13 mouse cellular contexts compared by ENCODE assay signal in the genomic region with DNA sequence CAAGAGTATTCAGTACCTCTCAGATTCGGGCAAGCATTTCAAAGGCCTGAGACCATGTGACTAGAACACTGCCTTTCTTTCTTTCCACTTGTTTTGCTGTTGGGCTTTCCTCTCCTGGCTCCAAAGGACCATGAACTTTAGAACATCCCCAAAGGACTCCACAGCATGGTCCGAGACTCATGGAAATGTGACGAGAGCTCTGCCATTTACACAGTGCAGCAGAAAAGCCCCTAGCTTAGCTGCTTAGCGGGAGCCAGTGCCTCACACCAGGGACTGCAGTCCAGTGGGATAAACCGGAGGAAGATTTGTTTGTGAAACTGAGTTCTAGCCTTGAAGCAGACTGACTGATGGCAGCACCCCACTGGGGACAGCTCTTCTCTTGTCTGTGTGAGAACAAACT.
"Had no signal": no experiment of that assay in that cellular context is flagged by ENCODE, and none has a peak within 500 bp of the region (broad histone marks: within the 10 kb centered on the region; RNA-seq: fewer than 3 reads in every experiment).

No protein-coding gene starts in this region.

- H3K4me3 ChIP-seq: layer of hippocampus, adult 2 months; limb, embryonic 12.5 days; limb, embryonic 15.5 days; midbrain, embryonic 13.5 days had no signal

- H3K36me3 ChIP-seq: limb, embryonic 12.5 days; limb, embryonic 15.5 days; midbrain, embryonic 13.5 days had no signal

- H3K9me3 ChIP-seq: limb, embryonic 15.5 days; midbrain, embryonic 13.5 days had no signal

- DNase-seq: kidney, postnatal 25 days; layer of hippocampus, adult 9-11 months; liver, postnatal 0 days; lung, embryonic 14.5 days; thymus, adult 18-20 months; thymus, postnatal 36 days had no signal

- H3K27ac ChIP-seq: kidney, postnatal 0 days; layer of hippocampus, adult 2 months; limb, embryonic 12.5 days; limb, embryonic 15.5 days; liver, embryonic 14.5 days; macrophage; midbrain, embryonic 13.5 days had no signal

- H3K27me3 ChIP-seq: limb, embryonic 15.5 days; midbrain, embryonic 13.5 days had no signal

- H3K4me1 ChIP-seq: limb, embryonic 12.5 days; midbrain, embryonic 13.5 days had no signal
